Mouse (Mus musculus) activated CD4-positive, CD25-positive, alpha-beta regulatory T cell, adult 4 months (primary cell): ENCODE data around the gene Cacnb1. TPM values are rescaled to one million over a fixed set of nuclear protein-coding genes. Genes with fewer than 3 reads are reported as not detected.

Experiments
- ATAC-seq: one replicate; pipeline ENCODE4 v1.8.0; 2017
- polyA plus RNA-seq, 2 experiments: library from polyadenylated mRNA; unstranded; fragments of 100-300 nt; shearing (Covaris generic); gene quantifications; one replicate each; pipeline ENCODE4 v1.2.1; 2017

The Cacnb1 gene
- 1 to 10 TPM; 1.4 to 2.9 TPM for polyA plus RNA-seq

DNA sequence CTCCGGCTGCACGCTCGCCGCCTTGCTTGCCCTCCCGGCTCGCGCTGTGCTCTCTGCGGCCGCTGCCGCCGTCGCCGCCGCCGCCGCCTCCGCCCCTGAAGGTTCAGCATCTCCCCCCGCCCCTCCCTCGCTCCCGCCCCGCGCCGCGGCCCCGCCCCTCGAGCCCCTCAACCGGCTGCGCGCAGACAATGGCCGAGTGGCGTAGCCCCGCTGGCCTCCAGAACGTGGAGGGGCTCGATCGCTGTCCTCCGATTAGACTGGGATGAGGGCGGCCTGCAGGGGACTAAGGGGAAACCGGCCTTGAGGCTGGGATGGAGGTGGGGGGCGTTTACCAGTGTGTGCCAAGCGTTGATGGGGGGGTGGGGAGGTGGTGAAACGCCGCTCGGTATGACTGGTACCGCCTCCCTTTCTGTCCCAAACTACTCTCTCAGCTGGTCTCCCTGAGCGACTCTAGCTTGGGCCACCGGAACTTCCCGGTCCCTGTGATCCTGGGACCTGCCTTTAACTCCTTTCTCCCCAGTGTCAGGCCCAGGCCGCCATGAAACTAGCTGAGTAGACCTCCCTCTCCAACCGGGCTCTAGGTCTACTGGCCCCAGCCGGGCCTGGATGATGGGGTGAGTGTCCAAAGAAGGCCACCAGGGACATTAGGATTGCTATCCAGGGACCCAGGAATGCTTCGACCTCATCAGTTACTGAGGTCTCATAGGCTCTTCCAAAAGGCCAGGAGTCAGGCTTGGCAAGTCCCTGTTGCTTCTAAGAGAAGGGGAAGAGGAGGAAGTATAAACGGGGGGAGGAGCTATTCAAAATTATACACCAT is at the start of gene Cacnb1:
TSS of gene Cacnb1 (minus strand) at position 480 of the 817 bp plus-strand sequence.
- no peak for ATAC-seq

DNA sequence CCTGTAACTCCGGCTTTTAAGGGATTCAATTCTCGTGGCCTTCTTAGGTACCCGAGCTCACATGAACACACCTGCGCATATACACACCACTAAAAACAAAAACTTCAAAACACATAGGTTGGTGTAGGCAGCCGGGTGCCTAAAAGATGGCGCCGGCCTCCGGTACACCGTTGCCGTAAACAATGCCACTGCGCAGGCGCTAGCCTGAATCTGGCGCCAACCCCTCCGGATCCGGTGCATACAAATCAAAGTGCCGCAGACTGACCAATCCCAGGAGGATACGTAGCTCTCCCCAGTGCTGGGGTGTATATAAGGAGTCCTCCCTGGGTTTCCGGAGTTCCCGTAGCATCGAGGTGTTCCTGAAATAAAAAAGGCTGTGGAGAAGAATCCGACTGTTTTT is 44.4 kb upstream of the Cacnb1 start:
- no peak for ATAC-seq

DNA sequence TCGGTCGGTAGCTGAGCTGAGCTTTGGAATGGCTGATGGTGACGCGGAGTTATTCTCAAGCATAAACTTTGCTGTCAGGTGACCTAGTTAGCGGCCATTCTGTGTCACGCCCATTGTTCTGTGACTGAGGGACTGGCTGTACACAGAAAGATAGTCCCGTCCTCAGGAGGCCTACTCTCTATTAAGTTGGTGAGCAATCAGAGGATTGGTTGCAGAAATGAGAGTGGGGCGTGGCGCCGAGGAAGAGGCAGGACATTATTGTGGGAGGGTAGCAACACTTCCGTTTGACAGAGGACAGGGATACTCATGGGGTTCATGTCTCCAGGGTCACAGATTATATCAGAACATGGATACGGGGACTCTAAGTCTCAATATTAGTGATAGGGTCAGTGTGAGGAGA is 43.4 kb upstream of the Cacnb1 start:
- no peak for ATAC-seq

DNA sequence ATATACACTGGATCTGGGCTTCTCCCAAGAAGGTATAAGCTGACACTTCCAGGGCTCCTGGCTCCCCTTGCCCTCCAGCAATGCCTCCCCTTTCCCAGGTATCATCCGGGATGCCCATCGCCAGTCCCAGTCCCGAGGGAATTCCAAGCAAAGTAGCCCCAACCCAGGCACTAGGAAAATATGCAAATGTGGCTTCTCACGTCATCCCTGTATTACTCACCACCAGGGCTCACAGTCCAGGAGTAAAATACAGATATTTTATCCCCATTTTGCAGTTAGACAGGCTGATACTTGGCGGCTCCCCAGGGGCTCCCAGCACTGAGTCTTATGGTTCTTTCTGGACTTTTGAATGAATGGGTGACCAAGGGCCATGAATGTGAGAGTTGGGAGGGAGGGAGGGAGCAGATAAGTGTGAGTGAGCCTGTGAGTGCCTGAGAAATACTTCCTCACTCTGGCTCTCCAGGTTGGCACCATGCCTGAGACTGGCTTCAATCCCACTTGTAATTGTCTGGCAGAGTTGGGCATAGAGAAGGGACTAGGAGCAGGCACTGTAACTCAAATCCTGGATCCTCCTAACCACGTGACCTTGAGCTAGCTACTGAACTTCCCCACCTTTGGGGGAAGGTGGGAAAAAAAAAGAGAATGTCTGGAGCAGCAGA is 39.2 kb upstream of the Cacnb1 start:
- ATAC-seq, result no peak

DNA sequence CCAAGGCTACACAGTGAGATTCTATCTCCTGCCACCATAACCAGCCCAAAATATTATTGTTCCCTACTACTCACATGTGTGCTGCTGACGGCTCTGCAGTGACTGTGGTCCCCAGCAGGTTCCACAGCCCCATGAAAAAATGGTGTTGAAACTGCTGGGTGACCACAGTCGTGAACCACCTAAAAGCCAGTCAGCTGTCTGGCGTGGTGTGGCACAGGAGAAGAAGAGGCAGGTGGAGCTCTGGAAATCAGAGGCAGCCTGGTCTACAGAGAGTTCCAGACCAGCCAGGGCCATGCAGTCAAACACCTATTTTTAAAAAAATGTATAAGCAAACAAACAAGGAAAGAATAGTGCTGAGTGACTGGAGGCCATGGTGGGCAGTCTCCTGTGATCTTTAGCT is 38.6 kb upstream of the Cacnb1 start:
- no peak for ATAC-seq

DNA sequence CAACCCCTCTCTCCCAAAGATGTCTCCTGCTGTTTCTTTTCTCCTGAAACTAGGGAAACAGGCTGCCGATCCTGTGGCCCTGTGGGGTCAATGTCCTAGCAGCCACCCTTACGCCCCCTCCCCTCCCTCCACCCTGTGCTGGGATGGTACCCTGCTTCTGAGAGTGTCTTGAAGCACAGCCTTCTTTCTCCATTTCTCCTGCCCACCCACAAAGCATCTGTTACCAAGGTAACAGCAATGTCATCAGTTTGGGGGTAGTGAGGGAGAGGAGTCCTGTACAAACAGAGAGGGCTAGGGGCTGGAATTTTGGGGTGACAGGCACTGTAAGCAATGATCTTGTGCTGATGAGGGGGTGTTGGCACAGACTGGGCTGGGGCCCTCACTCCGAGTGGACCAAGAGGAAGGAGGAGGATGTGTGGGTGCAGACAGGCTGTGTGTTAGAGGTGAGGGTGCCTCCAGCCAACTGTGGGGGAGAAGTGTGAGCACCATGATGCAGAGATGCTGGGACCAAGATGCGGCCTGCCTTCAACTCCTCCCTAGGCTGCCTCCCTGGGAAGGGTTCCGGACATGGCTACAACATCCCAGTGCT is 37.4 kb upstream of the Cacnb1 start:
- ATAC-seq, result no peak

DNA sequence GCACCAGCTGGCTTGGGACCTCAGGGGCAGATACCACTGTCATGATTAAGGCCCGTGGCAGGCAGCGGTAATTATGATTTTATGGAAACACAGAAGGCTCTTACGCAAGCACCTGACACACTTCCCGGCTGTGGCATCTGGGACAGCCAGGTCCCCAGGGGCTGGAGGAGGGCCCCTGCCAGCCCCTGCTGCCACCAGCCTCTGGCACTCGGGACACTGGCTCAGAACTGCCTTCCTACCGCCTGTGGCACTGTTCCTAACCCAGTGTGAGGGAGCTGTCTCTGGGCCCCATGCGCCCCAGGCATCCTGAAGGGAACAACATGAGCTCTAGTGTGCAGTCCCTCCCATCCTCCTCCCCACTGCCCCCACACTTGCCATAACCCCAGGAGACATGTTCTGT is 36.8 kb upstream of the Cacnb1 start:
- ATAC-seq, result no peak

DNA sequence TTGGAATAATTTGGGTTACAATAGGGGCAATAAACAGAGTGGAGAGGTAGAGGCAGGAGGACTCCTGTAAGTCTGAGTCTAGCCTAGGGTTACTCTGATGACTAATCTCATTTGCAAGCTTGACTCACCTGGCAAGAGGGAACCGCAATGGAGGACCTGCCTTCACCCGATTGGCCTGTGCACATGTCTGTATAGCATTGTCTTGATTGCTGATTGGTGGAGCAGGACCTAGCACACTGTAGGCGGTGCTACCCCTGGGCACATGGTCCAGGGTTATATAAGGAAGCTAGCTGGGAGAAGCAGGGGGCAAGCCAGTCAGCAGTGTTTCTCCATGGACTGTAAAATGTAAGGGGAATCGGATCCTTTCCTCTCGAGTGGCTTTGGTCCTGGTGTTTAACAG is 35.2 kb upstream of the Cacnb1 start:
- ATAC-seq, result no peak

DNA sequence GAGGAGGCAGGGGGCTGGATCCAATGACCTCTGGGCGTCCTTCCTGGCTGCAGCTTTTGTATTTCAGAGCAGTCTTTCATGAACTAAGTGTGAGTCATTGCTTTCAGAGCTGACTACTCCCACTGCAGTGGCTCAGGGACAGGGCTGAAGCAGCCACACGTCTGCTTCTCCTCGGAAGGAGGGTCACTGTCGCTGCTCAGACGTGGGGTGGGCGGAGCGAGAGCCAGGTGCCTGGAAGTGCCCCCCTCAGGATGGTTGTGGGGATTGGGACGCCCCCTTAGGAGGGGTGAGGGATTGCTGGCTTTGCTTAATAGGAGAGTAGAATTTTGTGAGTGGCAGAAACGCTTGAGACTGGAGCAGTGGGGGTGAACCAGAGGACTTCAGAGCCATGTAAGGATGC is 34.6 kb upstream of the Cacnb1 start:
- ATAC-seq, result no peak

DNA sequence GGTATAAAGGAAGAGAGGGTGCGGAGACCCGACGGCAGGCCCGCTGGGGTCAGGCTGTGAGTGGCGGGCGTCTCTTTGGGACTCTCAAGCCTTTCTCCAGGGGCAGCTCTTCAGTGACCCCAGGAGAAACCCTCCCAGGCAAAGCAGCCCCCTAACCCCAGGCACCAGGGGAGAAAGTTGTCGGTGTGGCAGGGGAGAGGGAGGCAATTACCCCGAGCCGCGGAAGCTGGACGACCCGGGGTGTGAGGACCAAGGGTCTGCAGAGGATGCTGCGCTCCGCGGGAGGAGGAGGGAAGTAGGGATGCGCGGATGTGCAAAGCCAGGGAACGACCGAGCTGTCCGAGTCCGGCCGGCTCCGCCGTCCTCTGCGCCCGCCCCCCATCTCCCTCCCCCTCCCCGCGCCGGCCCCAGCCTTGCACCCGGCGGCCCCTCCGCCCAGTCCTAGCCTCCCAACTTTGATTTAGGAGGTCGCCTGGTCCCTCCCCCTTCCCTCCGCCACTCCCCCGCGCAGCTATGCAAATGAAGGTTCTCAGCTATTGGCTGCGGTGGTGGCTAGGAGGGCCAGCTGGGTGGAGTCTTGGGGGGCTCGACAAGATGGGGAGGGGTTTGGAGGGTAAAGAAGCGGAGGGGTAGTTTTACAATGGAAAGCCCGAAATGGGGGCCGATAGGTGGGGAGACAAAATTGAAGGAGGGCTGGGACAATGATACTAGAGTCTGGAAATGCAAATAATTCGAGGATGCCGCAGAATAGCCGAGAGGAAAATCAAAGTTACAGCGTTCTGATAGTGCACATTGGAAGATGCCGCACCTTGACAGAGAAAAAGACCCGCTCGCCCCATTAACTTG is 30.4 kb upstream of the Cacnb1 start, which contains the start of gene Stac2:
TSS of gene Stac2 (minus strand) at position 474 of the 846 bp plus-strand sequence.
- ATAC-seq, result no peak

DNA sequence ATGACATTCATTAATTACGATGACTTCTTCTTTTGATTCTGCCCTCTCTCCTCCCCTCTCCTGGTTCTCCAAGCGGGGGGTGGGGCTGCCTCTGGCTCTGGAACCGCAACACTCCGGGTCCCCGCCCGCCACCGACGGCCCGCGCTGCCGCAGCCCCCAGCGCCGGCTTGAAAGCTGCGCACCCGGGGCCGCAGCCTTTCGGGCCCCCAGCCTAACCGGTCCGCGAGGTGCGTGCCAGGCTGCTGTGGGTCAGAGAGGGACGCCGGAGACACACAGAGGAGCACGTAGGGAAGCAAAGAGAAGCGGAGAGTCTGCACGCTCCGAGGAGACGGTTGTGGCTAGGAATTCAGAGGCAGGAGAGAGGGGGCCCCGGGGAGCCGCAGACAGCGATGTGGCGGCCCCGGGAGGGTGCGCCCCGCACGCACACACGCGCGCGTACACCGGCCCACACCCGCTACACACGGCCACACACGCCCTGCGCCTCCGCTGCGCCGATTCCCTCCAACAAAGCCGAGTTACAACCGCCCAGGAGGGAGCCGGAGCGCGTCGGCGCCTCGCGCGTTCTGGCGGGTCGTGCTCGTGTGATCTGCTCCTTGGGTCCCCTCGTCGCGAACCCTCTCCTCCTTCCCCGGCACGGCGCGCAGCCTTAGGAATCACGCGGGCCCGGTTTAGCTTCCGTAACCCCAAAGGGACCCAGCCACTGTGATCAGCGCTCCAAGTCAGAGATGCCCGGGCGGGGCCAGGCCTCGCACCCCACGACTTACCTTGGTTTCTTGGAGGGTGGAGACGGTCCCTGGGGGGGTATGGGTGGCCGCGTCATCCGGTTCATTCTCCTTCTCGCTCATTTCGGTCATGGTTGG is 29.5 kb upstream of the Cacnb1 start:
- no peak for ATAC-seq

DNA sequence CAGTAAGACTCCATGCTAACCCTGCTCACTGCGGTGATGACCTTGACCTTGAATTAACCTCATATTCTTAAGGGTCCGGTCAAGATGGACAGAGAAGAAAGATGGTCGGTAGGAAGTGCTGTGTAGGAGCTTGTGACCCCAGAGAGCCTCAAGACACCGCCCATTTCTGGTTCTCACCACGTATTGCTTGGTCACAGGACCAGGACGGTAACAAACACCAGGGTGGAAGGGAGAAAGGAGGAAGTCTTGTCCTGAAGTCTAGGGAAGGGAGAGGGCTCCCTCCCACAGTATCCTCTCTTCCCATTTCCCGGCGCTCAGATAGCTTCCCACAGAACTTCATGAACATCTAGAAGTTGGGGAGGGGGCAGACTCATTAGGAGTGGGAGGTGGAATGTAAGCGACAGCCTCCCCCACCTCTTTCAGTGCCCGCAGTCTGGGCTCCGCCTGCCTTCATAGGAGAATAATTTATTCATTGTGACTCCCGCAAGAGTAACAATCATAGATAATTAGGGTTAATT is 28.8 kb upstream of the Cacnb1 start:
- ATAC-seq, result no peak

DNA sequence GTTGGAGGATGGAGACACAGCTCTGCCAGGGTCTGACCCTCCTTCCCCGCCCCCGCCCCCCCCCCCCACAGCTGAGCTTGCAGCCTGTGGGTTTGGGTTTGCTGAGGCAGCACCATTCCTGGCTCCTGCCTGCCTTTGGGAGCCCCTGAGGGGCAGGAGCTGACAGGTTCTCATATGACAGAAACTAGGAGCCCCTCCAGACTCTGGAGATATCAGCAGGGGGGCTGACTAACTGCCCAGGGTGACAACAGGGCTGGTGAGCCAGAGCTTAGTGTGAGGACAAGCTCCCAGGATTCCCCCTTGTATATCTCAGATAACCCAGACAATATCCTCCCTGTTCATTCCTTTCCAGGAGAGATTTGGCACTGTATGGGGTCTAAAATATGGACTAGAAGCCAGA is 28.1 kb upstream of the Cacnb1 start:
- no peak for ATAC-seq

DNA sequence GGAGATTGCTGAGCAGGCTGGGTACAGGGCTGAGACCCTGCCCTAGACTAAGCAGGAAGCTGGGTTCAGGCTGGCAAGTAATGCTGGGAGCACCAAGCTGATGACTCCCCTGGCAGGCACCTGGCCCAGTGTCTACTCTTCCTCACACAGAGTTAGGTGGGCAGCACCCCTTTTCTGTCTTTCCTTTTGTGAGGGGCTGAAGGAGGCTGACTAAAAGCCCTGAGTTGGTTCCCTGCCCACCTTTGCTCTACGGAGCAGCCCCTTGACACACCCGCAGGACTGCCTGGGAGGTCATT is 27.6 kb upstream of the Cacnb1 start:
- no peak for ATAC-seq

DNA sequence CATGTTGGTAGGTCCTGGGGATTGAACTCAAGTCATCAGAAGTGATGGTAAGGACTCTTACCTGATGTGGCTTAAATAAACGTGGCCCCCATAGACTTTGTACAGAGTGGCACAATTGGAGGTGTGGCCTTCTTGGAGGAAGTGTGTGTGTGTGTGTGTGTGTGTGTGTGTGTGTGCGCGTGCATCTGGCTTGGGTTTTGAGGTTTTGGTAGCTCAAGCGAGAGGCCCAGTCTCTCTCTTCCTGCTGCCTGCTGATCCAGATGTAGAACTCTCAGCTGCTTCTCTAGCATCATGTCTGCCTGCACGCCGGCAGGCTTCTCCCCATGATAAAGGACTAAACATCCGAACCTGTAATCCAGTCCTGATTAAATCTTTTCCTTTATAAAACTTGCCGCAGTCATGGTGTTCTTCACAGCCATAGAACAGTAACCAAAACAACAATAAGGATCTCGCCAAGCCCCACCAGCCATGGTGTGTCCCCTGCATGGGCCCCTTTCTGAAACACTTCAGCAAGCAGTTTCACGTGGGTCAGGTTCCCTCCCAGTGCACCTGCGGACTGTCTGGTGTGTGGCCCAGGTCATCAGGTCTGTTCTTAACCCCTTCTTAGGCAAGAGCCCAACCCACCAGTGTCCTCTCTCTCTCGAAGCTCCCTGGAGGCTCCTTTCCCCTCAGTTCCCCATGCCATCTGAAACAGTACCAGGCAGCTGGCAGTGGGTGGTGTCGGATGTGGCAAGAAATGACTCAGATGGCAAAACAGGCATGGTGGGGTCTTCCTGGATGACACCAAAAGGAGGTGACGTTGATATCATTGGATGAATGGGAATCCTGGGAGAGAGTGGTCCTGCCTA is 27.1 kb upstream of the Cacnb1 start:
- no peak for ATAC-seq

DNA sequence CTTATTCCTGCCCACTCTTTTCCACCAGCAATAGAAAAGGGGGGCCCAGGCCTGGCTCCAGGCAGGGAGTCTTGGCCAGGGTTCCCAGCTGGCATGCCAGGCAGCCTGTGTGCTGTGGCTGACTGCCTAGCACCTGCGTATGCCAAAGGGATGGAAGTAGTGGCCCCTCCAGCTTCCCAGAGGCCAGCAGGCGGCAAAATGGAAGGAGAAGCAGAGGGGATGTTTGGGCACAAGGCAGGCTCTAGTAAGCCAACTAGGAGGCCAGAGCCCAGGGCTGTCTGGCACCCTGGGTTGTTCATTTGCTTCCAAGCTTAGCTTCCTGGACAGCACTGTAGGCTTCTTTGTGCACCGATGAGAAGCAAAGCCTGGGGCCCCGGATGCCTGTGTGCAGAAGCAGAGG is 24.9 kb upstream of the Cacnb1 start:
- no peak for ATAC-seq

DNA sequence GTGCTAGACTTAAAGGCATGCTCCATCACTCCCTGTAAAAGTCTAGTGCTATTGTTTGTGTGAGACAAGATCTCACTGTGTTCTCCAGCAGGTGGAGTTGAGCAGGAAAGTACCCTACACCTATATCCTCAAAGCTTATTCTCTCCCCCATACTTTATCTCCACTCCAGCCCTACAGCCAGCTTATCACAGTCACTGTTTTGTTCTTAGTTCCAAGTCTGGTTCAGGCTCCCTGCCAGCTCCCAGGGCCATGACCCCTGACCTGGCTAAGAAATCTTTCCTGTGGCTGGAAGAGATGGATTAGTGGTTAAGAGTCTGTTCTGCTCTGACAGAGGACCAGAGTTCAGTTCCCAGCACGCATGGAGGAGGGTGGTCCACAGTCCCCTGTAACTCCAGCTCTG is 23.6 kb upstream of the Cacnb1 start:
- ATAC-seq, result no peak

DNA sequence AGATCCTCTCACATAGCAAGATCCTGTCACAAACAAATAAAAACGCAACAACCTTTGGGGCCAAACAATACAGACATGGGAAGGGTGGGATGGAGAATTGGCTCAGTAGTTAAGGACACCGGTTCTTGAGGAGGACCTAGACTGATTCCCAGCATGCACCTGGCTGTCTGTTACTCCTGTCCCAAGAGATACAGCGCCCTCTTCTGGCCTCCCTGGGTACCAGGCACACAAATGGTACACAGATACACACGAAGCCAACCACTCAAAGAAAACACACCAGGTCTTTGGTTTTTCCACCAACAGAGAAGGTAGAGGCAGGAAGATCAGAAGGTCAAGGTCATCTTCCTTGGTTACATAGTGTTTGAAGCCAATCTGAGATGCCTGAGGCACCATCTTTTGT is 22.8 kb upstream of the Cacnb1 start:
- ATAC-seq, result no peak

DNA sequence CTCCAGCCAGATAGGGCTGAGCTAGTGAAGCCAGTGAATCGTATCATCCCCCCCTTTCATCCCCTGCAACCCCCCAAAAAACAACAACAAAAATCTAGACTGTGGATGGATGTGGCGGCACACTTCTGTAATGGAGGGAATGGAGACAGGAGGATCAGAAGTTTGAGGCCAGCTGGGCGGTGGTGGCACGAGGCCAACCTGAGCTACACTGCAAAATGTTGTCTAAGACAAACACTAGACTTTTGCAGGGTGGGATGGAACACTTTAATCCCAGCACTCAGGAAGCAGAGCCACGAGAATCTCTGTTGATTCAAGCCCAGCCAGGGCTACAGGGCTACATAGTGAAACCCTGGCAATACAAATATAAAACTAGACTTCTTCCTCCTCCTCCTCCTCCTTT is 21.2 kb upstream of the Cacnb1 start:
- no peak for ATAC-seq

DNA sequence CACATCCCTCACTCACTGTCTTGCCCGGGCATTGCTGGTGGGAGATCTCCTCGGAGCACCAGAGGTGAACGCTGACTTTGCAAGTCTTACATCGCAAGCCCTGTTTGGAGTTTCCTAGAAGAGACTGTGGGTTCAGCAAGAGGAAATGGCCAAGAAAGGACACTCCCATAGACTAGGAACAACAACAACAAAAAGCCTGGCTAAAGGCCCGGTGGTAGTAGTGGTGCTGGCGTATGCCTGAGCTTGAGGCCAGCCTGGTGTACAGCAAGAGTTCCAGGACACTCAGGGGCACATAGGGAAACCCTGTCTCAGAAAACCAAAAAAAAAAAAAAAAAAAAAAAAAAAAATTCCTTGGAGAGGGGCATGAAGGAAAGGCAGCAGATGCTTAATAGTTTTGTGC is 19.9 kb upstream of the Cacnb1 start:
- no peak for ATAC-seq

DNA sequence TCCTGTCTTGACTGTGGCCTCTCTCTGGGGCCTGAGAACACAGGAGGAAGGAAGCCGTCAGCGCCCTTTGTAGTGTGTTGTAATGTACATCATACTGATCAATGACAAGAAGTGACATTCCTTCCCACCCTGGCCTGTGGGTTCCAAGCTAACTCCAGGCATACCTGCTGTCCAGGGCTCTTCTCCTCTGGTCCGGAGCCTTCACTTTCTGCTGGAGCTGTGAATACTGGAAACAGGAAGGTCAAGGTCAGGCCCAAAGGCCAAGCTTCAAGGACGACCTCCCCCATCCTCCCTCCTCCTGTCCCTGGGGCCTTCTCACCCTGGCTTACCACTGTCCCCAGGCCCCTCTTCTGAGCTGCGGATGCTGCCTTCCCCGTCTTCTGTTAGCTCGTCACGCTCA is 18.1 kb upstream of the Cacnb1 start:
- ATAC-seq, result no peak
